Mouse (Mus musculus): ENCODE measurements around the gene Mybpc2. TPM values are rescaled to one million over a fixed set of nuclear protein-coding genes. Genes with fewer than 3 reads are reported as not detected.
A peak's percentile ranks its signal among the peaks of the same experiment; 100 is the strongest.

The Mybpc2 gene
- polyA plus RNA-seq, 1 experiment from 2014 or later: 0.10 TPM

- Histone ChIP-seq H3K9ac (ENCODE audit: low read length) (no peak overlapping the region), H3K27ac (ENCODE audit: low read depth, low read length) (no peak overlapping the region), H3K27me3 (replicated peaks; ENCODE audit: control insufficient read depth, insufficient read depth, low read length) (no peaks in the 10 kb centered on the region), H3K4me1 (ENCODE audit: control insufficient read depth, insufficient read depth, low read length) (peaks cover 18% of the 10 kb centered on the region), H3K4me3 (ENCODE audit: low read depth, low read length) (no peak overlapping the region), H3K9me3 (replicated peaks; ENCODE audit: control insufficient read depth, low read length) (no peaks in the 10 kb centered on the region), H3K4me2 (ENCODE audit: low read length) (no peak overlapping the region), H3K36me3 (ENCODE audit: control insufficient read depth, insufficient read depth, low read length) (peaks cover 75% of the 10 kb centered on the region)
- DNase-seq (ENCODE audit: low spot score) (no peak), ATAC-seq (no peak)
- 87% methylated on average over 57 of the region's 57 CpGs for WGBS
Measured at GRCm38 (mm10) chr7:44461503-44462217, 62.8 kb downstream of the Mybpc2 start.

DNA sequence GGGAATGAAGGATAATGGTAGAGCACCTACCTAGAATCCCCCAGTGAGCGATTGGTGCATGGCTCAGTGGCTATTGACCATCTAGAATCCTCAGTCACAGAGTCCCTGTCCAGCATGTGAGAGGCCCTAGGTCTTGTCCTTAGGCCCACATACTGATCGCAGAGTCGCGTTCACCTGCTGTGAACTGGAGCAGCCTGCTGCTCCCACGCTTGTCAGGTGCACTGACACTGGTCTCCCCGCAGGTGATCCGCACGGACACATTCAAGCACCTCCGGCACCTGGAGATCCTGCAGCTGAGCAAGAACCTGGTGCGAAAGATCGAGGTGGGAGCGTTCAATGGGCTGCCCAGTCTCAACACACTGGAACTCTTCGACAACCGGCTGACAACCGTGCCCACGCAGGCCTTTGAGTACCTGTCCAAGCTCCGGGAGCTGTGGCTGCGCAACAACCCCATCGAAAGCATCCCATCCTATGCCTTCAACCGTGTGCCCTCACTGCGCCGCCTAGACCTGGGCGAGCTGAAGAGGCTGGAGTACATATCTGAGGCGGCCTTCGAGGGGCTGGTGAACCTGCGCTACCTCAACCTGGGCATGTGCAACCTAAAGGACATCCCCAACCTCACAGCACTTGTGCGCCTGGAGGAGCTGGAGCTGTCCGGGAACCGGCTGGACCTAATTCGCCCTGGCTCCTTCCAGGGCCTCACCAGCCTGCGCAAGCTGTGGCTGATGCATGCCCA lies 63.5 kb downstream of the Mybpc2 start:
- Histone ChIP-seq H3K36me3 (ENCODE audit: control insufficient read depth, insufficient read depth, low read length) (peaks cover 80% of the 10 kb centered on the region), H3K27me3 (replicated peaks; ENCODE audit: control insufficient read depth, insufficient read depth, low read length) (no peaks in the 10 kb centered on the region), H3K27ac (ENCODE audit: low read depth, low read length) (no peak overlapping the region), H3K4me1 (ENCODE audit: control insufficient read depth, insufficient read depth, low read length) (peaks cover 18% of the 10 kb centered on the region), H3K4me3 (ENCODE audit: low read depth, low read length) (no peak overlapping the region), H3K9ac (ENCODE audit: low read length) (no peak overlapping the region), H3K4me2 (ENCODE audit: low read length) (no peak overlapping the region), H3K9me3 (replicated peaks; ENCODE audit: control insufficient read depth, low read length) (no peaks in the 10 kb centered on the region)
- WGBS: 91% methylated on average over 31 of the region's 31 CpGs
- ATAC-seq (no peak), DNase-seq (ENCODE audit: low spot score) (no peak)

DNA sequence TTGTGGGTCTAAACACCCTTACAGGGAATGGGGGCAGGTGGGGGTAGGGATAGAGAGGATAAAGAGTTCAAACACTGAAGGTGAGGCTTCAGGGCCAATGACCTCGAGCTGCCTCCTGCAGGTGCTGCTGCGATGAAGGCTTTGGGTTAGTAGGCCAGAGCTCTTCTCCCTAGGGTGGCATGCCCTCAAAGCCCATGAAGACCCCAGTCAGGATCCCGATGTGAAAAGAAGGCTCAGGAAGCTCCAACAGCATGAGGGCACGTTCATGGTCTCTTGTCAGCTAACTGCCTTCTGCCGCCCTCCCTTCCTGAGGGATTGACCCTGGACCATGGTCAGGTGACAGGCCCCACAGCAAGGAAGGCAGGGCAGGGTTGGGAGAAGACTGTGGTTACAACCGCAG lies 64.4 kb downstream of the Mybpc2 start:
- H3K27me3 ChIP-seq (replicated peaks; ENCODE audit: control insufficient read depth, insufficient read depth, low read length): no peaks in the 10 kb centered on the region
- H3K27ac ChIP-seq (ENCODE audit: low read depth, low read length): no peak overlapping the region
- ATAC-seq (no peak), DNase-seq (ENCODE audit: low spot score) (no peak)
- no peak overlapping the region for H3K4me2 ChIP-seq (ENCODE audit: low read length)
- 80% methylated on average over 6 of the region's 6 CpGs for WGBS
- peaks cover 17% of the 10 kb centered on the region for H3K4me1 ChIP-seq (ENCODE audit: control insufficient read depth, insufficient read depth, low read length)
- H3K9me3 ChIP-seq (replicated peaks; ENCODE audit: control insufficient read depth, low read length): no peaks in the 10 kb centered on the region
- no peak overlapping the region for H3K4me3 ChIP-seq (ENCODE audit: low read depth, low read length)
- H3K36me3 ChIP-seq (ENCODE audit: control insufficient read depth, insufficient read depth, low read length): peaks cover 83% of the 10 kb centered on the region
- H3K9ac ChIP-seq (ENCODE audit: low read length): no peak overlapping the region

DNA sequence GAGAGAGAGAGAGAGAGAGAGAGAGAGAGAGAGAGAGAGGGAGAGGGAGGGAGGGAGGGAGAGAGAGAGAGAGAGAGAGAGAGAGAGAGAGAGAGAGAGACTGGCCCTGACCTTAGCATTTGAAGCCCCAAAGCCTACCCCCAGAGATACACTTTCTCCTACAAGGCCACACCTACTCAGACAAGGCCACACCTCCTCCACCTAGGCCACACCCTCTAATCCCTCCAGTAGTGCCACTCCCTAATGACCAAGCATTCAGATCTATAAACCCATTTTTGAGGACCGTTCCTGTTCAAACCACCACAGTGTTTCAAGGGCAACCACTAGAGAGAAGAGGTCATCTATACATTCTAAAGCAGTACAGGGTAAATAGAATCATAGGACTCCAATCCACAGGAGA lies 68.2 kb downstream of the Mybpc2 start:
- no peak overlapping the region for H3K27ac ChIP-seq (ENCODE audit: low read depth, low read length)
- peaks cover 75% of the 10 kb centered on the region for H3K36me3 ChIP-seq (ENCODE audit: control insufficient read depth, insufficient read depth, low read length)
- no peak overlapping the region for H3K4me2 ChIP-seq (ENCODE audit: low read length)
- no peak for ATAC-seq
- no peak overlapping the region for H3K9ac ChIP-seq (ENCODE audit: low read length)
- H3K4me1 ChIP-seq (ENCODE audit: control insufficient read depth, insufficient read depth, low read length): 0 out of 2 replicates have a peak, but pooled peaks cover 2% of the 10 kb centered on the region
- H3K4me3 ChIP-seq (ENCODE audit: low read depth, low read length): no peak overlapping the region
- no peaks in the 10 kb centered on the region for H3K9me3 ChIP-seq (replicated peaks; ENCODE audit: control insufficient read depth, low read length)
- H3K27me3 ChIP-seq (replicated peaks; ENCODE audit: control insufficient read depth, insufficient read depth, low read length): no peaks in the 10 kb centered on the region
- 88% methylated on average over 1 of the region's 1 CpGs for WGBS
- DNase-seq (ENCODE audit: low spot score): no peak

DNA sequence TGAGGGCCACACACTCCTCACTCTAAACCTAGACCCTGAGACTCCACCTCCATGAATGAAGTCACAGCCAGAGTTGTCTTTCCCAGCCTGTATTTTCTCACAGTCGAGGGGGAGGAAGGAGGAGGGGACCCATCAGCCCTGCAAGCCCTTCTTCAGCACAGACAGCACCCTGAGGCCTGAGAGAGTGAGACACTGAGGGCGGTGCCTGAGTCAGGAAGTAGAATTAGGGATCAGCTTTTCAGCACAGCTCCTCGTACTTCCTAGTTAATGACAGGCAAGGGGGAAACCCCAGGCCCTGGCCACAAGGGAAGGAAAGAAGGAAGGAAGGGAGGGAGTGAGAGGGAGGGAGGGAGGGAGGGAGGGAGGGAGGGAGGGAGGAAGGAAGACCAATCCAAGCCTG lies 71.2 kb downstream of the Mybpc2 start:
- ATAC-seq: peak; percentile 13; the same call in 1 of the 2 replicates
- H3K4me3 ChIP-seq (ENCODE audit: low read depth, low read length): no peak overlapping the region
- no peak for DNase-seq (ENCODE audit: low spot score)

More for the DNA sequence above, 71.2 kb downstream of the Mybpc2 start:
- Histone ChIP-seq H3K27ac (ENCODE audit: low read depth, low read length) (no peak overlapping the region), H3K9me3 (replicated peaks; ENCODE audit: control insufficient read depth, low read length) (no peaks in the 10 kb centered on the region), H3K27me3 (replicated peaks; ENCODE audit: control insufficient read depth, insufficient read depth, low read length) (no peaks in the 10 kb centered on the region), H3K4me1 (ENCODE audit: control insufficient read depth, insufficient read depth, low read length) (0 out of 2 replicates have a peak, but pooled peaks cover 3% of the 10 kb centered on the region), H3K36me3 (ENCODE audit: control insufficient read depth, insufficient read depth, low read length) (peaks cover 71% of the 10 kb centered on the region), H3K9ac (ENCODE audit: low read length) (no peak overlapping the region), H3K4me2 (ENCODE audit: low read length) (no peak overlapping the region)
- WGBS: 34% methylated on average over 3 of the region's 3 CpGs

Small RNA genes within 50 kb of the gene (microRNA-seq; reads per million reads assigned to microRNA genes)
- gene Mir7052 (0.40 reads per million), gene Mir7053 (not detected)

Other genes with a start within 250 kb of the Mybpc2 start
- gene Clec11a, start 217.8 kb downstream of the Mybpc2 start, polyA plus RNA-seq (2014; fragmentation: Nextera tagmentation; extraction: Ambion mirVana): 3.7 and 4.5 TPM in 2 replicates
- 9.5 and 15.1 TPM in 2 replicates for gene Shank1, start 214.4 kb downstream of the Mybpc2 start, polyA plus RNA-seq (2014; fragmentation: Nextera tagmentation; extraction: Ambion mirVana)
- gene Syt3, start 140.6 kb downstream of the Mybpc2 start, polyA plus RNA-seq (2014; fragmentation: Nextera tagmentation; extraction: Ambion mirVana): 19.0 and 25.3 TPM in 2 replicates
- gene 1700008O03Rik, start 138.8 kb downstream of the Mybpc2 start, polyA plus RNA-seq (2014; fragmentation: Nextera tagmentation; extraction: Ambion mirVana): 0.63 and 0.86 TPM in 2 replicates
- gene Lrrc4b, start 95.6 kb downstream of the Mybpc2 start, polyA plus RNA-seq (2014; fragmentation: Nextera tagmentation; extraction: Ambion mirVana): 20.8 and 22.1 TPM in 2 replicates
- 5.3 TPM in 2 replicates for gene Aspdh, start 59.3 kb downstream of the Mybpc2 start, polyA plus RNA-seq (2014; fragmentation: Nextera tagmentation; extraction: Ambion mirVana)
- gene Josd2, start 56.7 kb downstream of the Mybpc2 start, polyA plus RNA-seq (2014; fragmentation: Nextera tagmentation; extraction: Ambion mirVana): 49.3 and 50.5 TPM in 2 replicates
- 147 and 154 TPM in 2 replicates for gene Emc10, start 28.1 kb downstream of the Mybpc2 start, polyA plus RNA-seq (2014; fragmentation: Nextera tagmentation; extraction: Ambion mirVana)
- gene Fam71e1, start 28.1 kb downstream of the Mybpc2 start, polyA plus RNA-seq (2014; fragmentation: Nextera tagmentation; extraction: Ambion mirVana): 13.0 and 24.0 TPM in 2 replicates
- gene Spib, start 7.4 kb upstream of the Mybpc2 start, polyA plus RNA-seq (2014; fragmentation: Nextera tagmentation; extraction: Ambion mirVana): not detected in 2 replicates
- 32.6 and 33.0 TPM in 2 replicates for gene Pold1, start 24.2 kb upstream of the Mybpc2 start, polyA plus RNA-seq (2014; fragmentation: Nextera tagmentation; extraction: Ambion mirVana)
- gene Nr1h2, start 29.3 kb upstream of the Mybpc2 start, polyA plus RNA-seq (2014; fragmentation: Nextera tagmentation; extraction: Ambion mirVana): 72.6 and 78.2 TPM in 2 replicates
- 0.74 and 0.79 TPM in 2 replicates for gene Napsa, start 47.7 kb upstream of the Mybpc2 start, polyA plus RNA-seq (2014; fragmentation: Nextera tagmentation; extraction: Ambion mirVana)
- 2.1 and 2.2 TPM in 2 replicates for gene Kcnc3, start 66.0 kb upstream of the Mybpc2 start, polyA plus RNA-seq (2014; fragmentation: Nextera tagmentation; extraction: Ambion mirVana)
- gene Myh14, start 146.2 kb upstream of the Mybpc2 start, polyA plus RNA-seq (2014; fragmentation: Nextera tagmentation; extraction: Ambion mirVana): 0.74 and 1.1 TPM in 2 replicates
- not detected in 2 replicates for gene Izumo2, start 184.1 kb upstream of the Mybpc2 start, polyA plus RNA-seq (2014; fragmentation: Nextera tagmentation; extraction: Ambion mirVana)
- gene Vrk3, start 223.8 kb upstream of the Mybpc2 start, polyA plus RNA-seq (2014; fragmentation: Nextera tagmentation; extraction: Ambion mirVana): 32.0 and 33.5 TPM in 2 replicates
- gene Zfp473, start 226.4 kb upstream of the Mybpc2 start, polyA plus RNA-seq (2014; fragmentation: Nextera tagmentation; extraction: Ambion mirVana): 1.2 and 1.3 TPM in 2 replicates

All from forebrain, embryonic 14.5 days (tissue).